Mouse (Mus musculus) heart, postnatal 25 days (tissue): ENCODE data around the gene Thtpa. TPM values are rescaled to one million over a fixed set of nuclear protein-coding genes. Genes with fewer than 3 reads are reported as not detected.
A peak's percentile ranks its signal among the peaks of the same experiment; 100 is the strongest.

ENCODE experiments used
- DNase-seq: peaks from one replicate; pipeline ENCODE4 v3.0.0; 2022; ENCODE audit warnings: low spot score
- intact Hi-C: fragments of 180-260 bp; cut with DNase I; formaldehyde crosslinking; loops from one replicate; pipeline ENCODE4 v1.15.1; 2025
- total RNA-seq, 2 experiments: library from RNA; stranded (reverse); gene quantifications; 2 replicates each; pipeline ENCODE4 v1.2.3; 2021

The Thtpa gene
- total RNA-seq, 2 experiments from 2014 or later: 12.3 to 13.2 TPM

DNA sequence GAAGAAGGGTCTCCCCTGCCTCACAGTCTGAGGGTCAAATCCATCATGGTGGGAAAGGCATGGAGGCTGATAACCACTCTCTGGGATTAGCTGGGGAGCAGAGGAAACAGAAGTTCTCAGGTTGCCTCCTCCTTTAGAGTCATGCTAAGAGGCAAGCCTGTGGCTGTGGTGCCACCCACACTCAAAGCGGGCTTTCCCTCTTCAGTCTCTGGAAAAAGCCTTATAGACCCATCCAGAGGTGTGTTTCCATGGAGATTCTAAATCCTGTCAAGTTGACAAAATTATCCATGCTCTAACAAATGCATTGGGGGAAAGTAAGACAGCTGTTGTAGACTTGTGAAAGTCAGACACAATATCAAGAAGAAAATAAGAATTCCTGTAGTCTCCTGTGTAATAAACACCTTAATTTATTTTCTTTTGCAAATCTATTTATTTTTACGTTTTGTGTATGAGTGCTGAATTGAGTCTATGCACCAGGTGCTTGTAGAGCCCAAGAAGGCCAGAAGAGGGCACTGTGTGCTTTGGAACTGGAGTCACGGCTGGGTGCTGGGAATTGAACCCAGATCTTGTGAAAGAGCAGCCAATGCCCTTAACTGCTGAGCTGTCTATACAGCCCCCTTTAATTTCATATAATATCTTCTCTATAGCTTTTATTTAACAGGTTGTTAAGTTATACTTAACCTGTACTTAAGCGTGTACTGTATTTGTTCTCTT, 25.0 kb downstream of the Thtpa start:
- intact Hi-C loops: no loop called here
- no peak for DNase-seq

DNA sequence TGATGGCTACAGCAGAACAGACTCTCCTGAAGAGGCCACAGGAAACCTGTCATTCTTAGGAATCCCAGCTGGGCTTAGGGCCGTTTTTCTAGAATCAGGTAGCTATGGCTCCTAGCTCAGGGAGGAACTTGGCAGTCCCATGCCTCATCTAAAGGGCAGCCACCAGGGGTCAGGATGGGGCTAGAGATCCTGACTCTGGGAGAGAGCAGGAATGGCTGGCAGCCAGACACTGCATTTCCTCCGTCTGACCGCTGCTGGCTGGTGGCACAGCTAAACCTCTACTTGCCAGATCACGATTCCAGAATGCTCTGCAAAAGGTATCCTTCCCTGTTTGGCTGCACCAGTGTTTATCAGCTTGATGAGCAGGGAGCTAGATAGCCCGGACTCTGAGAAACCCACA, 27.4 kb downstream of the Thtpa start:
- intact Hi-C loops: loop anchor here (2.0 kb wide), 1 partner anchor 39 kb away; no protein-coding TSS in a partner anchor
- peak; percentile 46 for DNase-seq

DNA sequence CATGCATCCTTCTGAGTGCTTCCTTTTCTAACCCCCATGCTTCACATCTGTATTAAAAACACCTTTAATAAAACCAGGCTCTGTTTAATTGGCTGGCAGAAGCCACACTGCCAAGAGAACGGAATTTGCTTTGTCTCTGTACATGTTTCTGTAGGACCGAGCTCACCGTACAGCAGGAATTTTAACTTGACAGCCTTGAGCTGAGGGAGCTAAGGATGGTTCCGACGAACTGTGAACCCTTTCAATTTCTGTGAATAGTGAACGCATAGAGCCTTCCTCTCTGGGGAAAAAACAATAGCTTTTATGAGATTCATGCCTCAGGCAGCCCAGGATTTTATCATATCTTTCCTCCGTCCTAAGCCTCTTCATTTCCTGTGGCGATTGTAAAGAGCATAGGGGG, 27.8 kb downstream of the Thtpa start:
- intact Hi-C loops: loop anchor here (2.0 kb wide), 1 partner anchor 38 kb away; no protein-coding TSS in a partner anchor
- DNase-seq: no peak

DNA sequence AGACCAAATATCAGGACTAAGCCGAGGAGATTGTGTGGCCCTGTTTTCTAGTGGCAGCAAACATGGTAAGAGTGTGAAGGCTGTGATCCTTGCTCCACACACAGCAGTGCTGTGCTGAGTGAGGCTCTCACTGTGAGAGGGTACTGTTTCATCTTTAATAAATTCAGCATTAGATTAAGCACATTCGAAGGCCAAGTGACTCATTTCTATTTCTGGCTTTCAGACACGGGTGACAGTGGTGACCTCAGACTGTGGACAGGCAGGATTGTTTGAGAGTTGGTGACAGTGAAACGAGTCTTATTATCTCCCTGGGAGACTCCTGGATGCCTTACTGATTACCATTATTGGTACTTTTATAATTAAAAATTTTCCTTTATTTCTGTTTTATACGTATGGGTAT, 31.1 kb downstream of the Thtpa start:
- DNase-seq: no peak
- intact Hi-C loops: no loop called here

DNA sequence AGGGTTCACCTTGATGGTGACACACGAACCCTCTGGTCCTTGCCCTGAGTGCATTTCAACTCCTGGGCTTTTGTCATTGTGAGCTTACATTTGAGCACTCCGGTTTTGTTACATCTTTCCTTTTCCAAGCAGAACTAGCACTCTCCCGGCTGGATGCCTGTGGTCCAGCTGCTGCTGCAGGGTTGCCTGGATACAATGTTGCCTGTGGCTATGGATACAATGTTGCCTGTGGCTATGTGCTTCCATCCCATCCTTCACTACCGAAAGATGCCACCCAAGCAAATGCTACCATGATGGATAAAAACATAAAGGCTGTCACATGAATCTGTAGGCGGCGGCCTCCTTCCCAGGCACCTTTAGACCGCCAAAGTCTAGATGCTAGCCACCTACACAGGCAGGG, 31.9 kb downstream of the Thtpa start:
- intact Hi-C loops: no loop called here
- DNase-seq: no peak

DNA sequence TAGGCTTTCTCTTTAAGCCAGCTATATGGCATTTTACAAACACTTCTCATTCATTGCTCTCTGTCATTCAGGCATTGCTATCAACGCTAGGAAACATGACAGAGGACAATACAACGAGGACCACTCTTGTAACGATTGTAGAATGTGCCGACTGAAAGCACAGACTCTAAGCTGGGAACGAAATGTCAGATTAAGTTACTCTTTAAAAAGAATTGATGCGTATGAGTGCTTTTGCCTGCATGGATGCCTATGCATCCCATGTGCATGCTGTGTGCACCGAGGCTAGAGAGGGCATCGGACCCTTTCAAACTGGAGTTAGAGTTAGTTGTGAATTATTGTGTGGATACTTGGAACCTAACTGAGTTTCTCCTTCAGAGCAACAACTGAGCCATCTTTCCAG, 41.1 kb downstream of the Thtpa start:
- DNase-seq: no peak
- intact Hi-C loops: no loop called here

DNA sequence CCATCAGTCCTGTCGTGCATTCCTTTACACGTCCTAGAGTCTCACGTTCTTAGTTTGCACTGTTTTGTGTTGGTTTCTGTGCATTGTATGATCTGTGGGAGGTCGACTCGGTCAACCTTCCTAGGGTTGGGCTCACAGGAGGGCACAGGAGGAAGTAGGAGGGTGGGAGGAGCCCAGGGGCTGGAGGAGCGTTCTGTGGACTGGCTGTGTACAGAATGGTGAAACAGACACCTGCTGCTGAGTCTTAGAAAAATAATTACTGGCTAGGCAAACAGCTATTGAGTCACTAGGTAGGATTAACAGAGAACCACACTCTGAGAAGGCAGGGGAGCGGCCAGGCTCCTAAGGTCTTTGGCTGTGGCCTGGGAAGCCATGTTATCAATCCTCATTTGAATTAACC, 44.7 kb downstream of the Thtpa start:
- DNase-seq: no peak
- intact Hi-C loops: no loop called here

DNA sequence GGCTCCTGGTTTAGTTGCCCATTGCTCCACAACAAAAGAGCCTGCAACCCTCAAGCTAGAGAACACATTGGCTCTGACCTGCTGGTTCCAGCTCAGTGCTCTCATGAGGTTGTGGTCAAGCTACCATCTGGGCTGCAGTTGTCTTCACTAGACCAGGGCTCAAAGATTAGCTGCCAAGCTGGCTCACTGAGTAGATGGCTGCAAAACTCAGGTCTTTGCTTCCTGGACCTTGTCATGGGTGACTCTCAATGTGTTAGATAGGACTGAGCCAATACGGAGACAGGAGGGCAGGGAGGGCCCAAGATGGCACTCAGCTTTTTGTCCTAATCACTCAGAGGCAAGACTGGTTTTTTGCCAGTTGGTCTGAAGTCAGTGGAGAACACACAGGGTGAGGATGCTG, 51.7 kb downstream of the Thtpa start:
- intact Hi-C loops: loop anchor here (5.0 kb wide), 1 partner anchor 291 kb away; no protein-coding TSS in a partner anchor

DNA sequence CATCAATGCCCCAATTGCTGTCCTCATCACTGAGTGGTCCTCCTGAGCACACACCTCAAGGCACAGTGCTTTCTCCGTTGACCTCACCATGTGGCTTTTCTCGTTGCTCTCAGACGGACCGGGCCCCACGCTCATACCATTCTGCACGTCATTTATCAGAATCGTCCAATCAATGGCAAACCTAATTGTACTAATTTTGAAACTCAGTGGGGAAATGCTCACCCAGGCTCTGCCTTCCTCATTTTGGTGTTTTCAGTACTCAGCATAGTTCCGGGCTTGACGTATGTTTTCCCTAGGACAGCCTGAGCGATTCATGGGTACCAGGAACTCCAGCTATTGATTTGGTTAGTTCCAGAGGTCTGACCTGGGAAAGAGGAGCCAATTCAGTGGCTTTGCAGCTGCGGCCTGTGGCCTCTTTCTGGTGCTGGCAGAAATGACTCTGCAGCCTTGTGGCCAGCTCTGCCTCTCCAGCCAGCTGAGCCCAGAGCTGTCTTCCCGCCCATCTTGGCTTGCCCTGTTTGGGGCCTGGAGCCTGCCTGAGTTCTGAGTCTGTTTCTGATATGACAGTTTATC, 52.3 kb downstream of the Thtpa start:
- DNase-seq: peak; percentile 44
- intact Hi-C loops: loop anchor here (5.0 kb wide), 1 partner anchor 290 kb away; no protein-coding TSS in a partner anchor

More for the DNA sequence above, 51.7 kb downstream of the Thtpa start:
- DNase-seq: no peak

DNA sequence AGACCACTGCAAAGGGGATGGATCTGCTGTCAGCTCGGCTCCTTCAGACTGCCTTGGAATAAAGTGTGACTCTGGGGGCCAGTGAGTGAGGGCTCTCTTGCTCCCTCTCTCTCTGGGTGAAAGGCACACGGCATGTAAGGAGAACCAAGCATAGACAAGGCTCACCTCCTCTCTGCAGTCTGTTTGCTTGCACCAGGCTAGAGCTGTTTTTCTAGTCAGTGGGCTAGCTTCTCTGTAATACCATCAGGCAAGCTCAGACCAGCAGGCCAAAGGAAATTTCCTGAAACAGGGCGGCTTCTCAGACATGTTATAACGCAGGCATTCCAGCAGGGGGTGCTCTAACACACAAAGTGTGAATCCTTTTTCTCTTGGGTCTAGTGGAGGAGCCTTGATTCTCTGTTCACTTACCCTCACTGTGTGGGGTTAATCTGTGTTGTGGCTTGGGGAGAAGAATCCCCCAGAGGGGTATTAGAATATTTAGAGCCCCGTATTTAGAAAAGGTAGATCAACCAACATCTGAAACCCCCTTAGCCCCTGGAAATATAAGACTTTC, 53.9 kb downstream of the Thtpa start:
- intact Hi-C loops: loop anchor here (5.0 kb wide), 1 partner anchor 289 kb away; no protein-coding TSS in a partner anchor
- no peak for DNase-seq

Other genes starting within 250 kb of the Thtpa start
- gene Homez, start 223.8 kb upstream of the Thtpa start, total RNA-seq: 1 to 10 TPM; 4.7 to 7.3 TPM
- gene Ppp1r3e, start 217.2 kb upstream of the Thtpa start, total RNA-seq: 1 to 10 TPM; 3.0 to 3.6 TPM
- gene Bcl2l2, start 211.4 kb upstream of the Thtpa start, total RNA-seq: 10 to 100 TPM; 39.7 to 40.3 TPM
- 1 to 10 TPM; 4.5 to 6.8 TPM for gene Gm20521, start 211.3 kb upstream of the Thtpa start, total RNA-seq
- gene Pabpn1, start 202.3 kb upstream of the Thtpa start, total RNA-seq: 10 to 100 TPM; 50.7 to 55.6 TPM
- gene Slc22a17, start 181.7 kb upstream of the Thtpa start, total RNA-seq: 1 to 10 TPM; 2.7 to 3.1 TPM
- gene Efs, start 168.7 kb upstream of the Thtpa start, total RNA-seq: 1 to 10 TPM; 2.8 to 3.0 TPM
- gene Il25, start 162.1 kb upstream of the Thtpa start, total RNA-seq: not detected
- under 1 TPM; 0.29 to 0.36 TPM for gene Cmtm5, start 158.5 kb upstream of the Thtpa start, total RNA-seq
- gene Myh6, start 127.9 kb upstream of the Thtpa start, total RNA-seq: over 10,000 TPM; 23,221 to 24,394 TPM
- not detected for gene Gm17428, start 117.9 kb upstream of the Thtpa start, total RNA-seq
- 1,000 to 10,000 TPM; 2,164 to 2,361 TPM for gene Myh7, start 100.2 kb upstream of the Thtpa start, total RNA-seq
- gene Ngdn, start 79.3 kb upstream of the Thtpa start, total RNA-seq: 10 to 100 TPM; 26.0 to 27.0 TPM
- gene Zfhx2, start 2.5 kb upstream of the Thtpa start, total RNA-seq: 1 to 10 TPM; 2.9 to 3.6 TPM
- 1 to 10 TPM; 4.4 to 4.6 TPM for gene Ap1g2, start 11.8 kb downstream of the Thtpa start, total RNA-seq
- not detected for gene Jph4, start 22.2 kb downstream of the Thtpa start, total RNA-seq
- gene Dhrs2, start 127.2 kb downstream of the Thtpa start, total RNA-seq: not detected